Mouse (Mus musculus): ENCODE measurements around the gene Gm35549.

Gm35549 gene

DNA sequence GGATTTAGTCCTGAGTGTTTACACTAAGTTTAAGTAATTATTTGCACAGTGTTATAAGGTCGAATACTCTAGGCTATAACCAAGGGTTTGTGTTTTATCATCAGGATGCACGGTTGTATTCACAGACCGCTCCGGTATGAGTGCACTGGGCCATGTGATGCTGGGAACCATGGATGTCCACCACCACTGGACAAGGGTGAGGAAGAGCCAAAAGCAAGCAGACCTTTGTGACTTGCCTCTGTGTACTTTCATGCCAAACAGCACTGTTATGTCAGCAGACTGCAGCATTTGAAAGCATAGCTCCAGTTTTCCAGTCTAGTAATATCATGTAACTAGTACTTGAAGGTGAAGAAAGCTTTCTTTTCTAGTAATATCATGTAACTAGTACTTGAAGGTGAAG is 17.1 kb downstream of the Gm35549 start:
- no peak for DNase-seq (ENCODE audit: low spot score in 2 of 2)

- DNase-seq (ENCODE audit: low spot score in 2 of 2), result no peak
Measured at GRCm38 (mm10) chr9:122823374-122824017, 20.3 kb downstream of the Gm35549 start.

GRCm38 (mm10) chr9:122815239-122815851 is 28.5 kb downstream of the Gm35549 start:
- no peak for DNase-seq (ENCODE audit: low spot score in 2 of 2)

GRCm38 (mm10) chr9:122814775-122815174 is 29.1 kb downstream of the Gm35549 start:
- DNase-seq (ENCODE audit: low spot score in 2 of 2), result no peak

DNA sequence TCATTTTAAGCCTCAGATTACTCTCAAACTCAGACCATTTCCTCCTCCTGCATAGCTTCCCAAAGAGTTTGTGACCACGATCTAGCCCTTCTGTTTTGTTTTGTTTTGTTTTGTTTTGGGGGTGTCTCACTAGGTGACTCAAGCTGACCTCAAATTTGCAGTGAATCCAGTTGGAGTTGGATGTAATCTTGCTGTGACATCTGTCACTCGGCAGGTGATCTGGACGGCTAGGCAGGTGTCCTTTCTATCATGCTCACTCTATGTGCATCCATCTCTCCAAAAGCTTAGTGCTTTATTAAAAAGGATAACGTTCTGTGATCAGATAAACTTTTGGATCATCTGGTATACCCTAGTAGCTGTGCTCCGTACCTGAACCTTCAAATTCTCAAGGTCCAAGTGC is 31.4 kb downstream of the Gm35549 start:
- DNase-seq (ENCODE audit: low spot score in 2 of 2), result no peak

GRCm38 (mm10) chr9:122810212-122810611 is 33.6 kb downstream of the Gm35549 start:
- no peak for DNase-seq (ENCODE audit: low spot score in 2 of 2)

- no peak for DNase-seq (ENCODE audit: low spot score in 2 of 2)
Measured at GRCm38 (mm10) chr9:122807186-122807585, 36.6 kb downstream of the Gm35549 start.

DNA sequence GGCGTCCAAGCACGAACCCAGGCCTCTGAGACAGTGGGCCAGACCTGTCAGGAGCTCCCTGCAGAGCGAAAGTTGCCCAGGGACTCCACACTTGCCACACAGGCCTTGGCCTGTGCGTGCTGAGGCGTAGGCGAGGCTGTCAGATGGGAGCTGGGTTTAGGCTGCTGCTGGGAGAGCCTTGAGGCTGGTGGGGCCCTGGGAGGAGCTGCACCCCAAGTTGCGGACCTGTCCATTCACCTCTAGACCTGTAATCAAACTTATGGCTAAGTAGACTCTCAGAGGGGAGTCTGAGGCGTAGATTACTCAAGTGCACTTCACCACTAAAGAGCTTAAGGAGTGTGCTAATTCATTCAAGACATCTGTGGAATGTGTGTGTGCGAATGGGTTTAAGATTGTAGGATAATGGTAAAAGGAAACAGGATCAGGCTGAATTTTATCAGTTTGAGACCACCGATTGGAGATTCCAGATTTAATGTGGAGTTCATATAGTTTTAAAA is 37.9 kb downstream of the Gm35549 start:
- DNase-seq (ENCODE audit: low spot score in 2 of 2), result no peak

- DNase-seq (ENCODE audit: low spot score in 2 of 2), result peak; percentile 94 to 95
Measured at GRCm38 (mm10) chr9:122805053-122805844, 38.6 kb downstream of the Gm35549 start, which contains the start of gene Tcaim. Tcaim (plus strand) TSS chr9:122805539.

DNA sequence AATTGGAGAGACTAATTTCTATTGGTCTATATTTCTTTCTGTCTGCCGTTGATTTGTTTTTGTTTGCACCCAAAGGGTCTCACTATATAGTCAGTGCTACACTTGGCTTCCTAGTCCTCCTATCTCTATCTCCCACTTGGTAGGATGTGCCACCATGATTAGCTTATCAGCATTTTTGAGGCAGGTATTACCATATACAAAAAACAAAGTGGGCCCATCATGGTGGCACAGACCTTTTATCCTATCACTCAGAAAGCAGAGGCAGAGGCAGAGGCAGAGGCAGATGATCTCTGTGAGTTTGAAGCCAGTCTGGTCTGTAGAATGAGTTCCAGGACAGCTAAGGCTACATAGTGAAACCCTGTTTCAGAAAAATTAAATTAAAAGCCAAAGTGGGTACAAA is 57.3 kb downstream of the Gm35549 start:
- no peak for DNase-seq (ENCODE audit: low spot score in 2 of 2)

DNA sequence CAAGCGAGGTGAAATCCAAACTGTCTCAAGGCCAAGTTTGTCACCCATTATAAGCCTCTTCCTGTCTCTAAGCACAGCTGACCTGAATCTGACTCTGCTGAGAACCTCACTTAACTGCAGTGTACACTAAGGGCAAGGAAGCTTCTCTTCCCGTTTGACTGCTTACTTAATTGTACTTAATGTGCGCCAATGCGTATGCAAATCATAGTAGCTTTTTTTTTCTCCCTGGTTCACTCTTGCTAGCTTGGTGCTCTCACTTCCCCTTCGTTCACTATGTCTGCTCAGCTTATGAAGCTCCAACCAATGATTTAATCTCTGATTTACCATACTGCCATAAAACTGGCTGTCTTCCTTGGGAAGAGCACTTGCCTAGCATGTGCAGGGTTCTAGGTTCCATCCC is 58.6 kb downstream of the Gm35549 start:
- DNase-seq (ENCODE audit: low spot score in 2 of 2), result no peak
